Mouse (Mus musculus) small intestine, adult 2 months (tissue): Measurements from ENCODE around the gene Uox. TPM values are rescaled to one million over a fixed set of nuclear protein-coding genes. Genes with fewer than 3 reads are reported as not detected.

Experiments
- H3K27ac ChIP-seq: fragments of 200-500 bp; 2 replicates; pipeline ENCODE4 v1.5.1; 2012; ENCODE audit warnings: low read depth, low read length, control low read depth, inconsistent platforms; ENCODE audit not compliant: insufficient read depth
- H3K27me3 ChIP-seq: fragments of 200-500 bp; 2 replicates; pipeline ENCODE4 v1.6.1; 2012; ENCODE audit warnings: mild to moderate bottlenecking, moderate library complexity, low read length, inconsistent platforms; ENCODE audit not compliant: control insufficient read depth, insufficient read depth
- H3K36me3 ChIP-seq: fragments of 200-500 bp; 2 replicates; pipeline ENCODE4 v1.6.1; 2012; ENCODE audit warnings: mild to moderate bottlenecking, low read length, control low read depth, inconsistent platforms; ENCODE audit not compliant: control insufficient read depth, insufficient read depth
- H3K4me1 ChIP-seq: fragments of 200-500 bp; 2 replicates; pipeline ENCODE4 v1.6.1; 2012; ENCODE audit warnings: low read length, inconsistent platforms, mixed read lengths; ENCODE audit not compliant: control insufficient read depth, insufficient read depth, insufficient read length
- H3K4me3 ChIP-seq: fragments of 200-500 bp; 2 replicates; pipeline ENCODE4 v1.5.1; 2012; ENCODE audit warnings: low read depth, mild to moderate bottlenecking, control low read depth, inconsistent platforms, low read length, moderate library complexity
- CTCF ChIP-seq: fragments of 200-500 bp; IDR thresholded peaks from 2 replicates; pipeline ENCODE4 v1.5.1; 2012; ENCODE audit warnings: low read depth, mild to moderate bottlenecking, control low read depth, inconsistent platforms, low read length, moderate library complexity, mixed read lengths; ENCODE audit not compliant: insufficient replicate concordance, insufficient read length; ENCODE audit errors: extremely low read depth
- POLR2A ChIP-seq: fragments of 200-500 bp; IDR thresholded peaks from 2 replicates; pipeline ENCODE4 v1.6.1; 2012; ENCODE audit warnings: low read depth, mild to moderate bottlenecking, control low read depth, inconsistent platforms, low read length, moderate library complexity
- WGBS: fragments of 180-500 bp; shearing (Covaris S2); methylation state at CpG from one replicate; pipeline ENCODE4 v1.1.7; 2018; 5-methylcytosine and 5-hydroxymethylcytosine counted together
- polyA plus RNA-seq: library from polyadenylated mRNA; depleted of rRNA; stranded (reverse); fragments of >200 nt; gene quantifications from 2 replicates; pipeline ENCODE4 v1.2.3, GENCODE M21; 2012

The Uox gene
- polyA plus RNA-seq, 1 experiment, result 0.11 TPM

DNA sequence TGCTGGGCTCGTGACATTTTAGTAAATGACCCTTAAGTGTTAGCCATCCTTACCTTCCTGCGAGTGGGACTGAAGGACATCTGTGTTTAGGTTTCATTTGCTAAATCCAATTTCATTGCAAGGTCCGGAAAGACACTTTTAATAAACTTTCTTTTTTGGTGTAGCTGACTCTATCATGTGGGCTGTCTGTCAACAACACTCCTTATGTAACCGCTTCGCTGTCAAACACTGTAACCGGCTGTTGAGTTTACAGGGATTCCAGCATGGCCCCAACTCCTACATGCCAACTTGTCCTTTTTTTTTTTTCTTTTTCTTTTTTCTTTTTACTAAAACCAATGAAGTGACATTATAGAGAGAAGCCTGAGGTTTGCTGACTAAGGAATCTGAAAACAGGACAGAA is 28.2 kb downstream of the Uox start:
- no peaks in the 10 kb centered on the region for H3K4me1 ChIP-seq
- no peaks in the 10 kb centered on the region for H3K27me3 ChIP-seq
- WGBS, result 71% methylated on average over 6 of the region's 6 CpGs
- no peaks in the 10 kb centered on the region for H3K36me3 ChIP-seq
- no peak overlapping the region for H3K27ac ChIP-seq
- H3K4me3 ChIP-seq, result no peak overlapping the region
- TF ChIP-seq CTCF, result no peak

GRCm38 (mm10) chr3:146599198-146599900 is 29.1 kb downstream of the Uox start:
- no peaks in the 10 kb centered on the region for H3K27me3 ChIP-seq
- TF ChIP-seq CTCF, result no peak
- no peak for TF ChIP-seq POLR2A
- H3K27ac ChIP-seq, result no peak overlapping the region
- H3K36me3 ChIP-seq, result no peaks in the 10 kb centered on the region
- no peaks in the 10 kb centered on the region for H3K4me1 ChIP-seq
- 81% methylated on average over 6 of the region's 6 CpGs for WGBS
- H3K4me3 ChIP-seq, result no peak overlapping the region

- Histone ChIP-seq H3K36me3 (no peaks in the 10 kb centered on the region), H3K27ac (no peak overlapping the region), H3K4me3 (no peak overlapping the region), H3K4me1 (no peaks in the 10 kb centered on the region), H3K27me3 (no peaks in the 10 kb centered on the region)
- TF ChIP-seq CTCF (no peak), POLR2A (no peak)
- 81% methylated on average over 2 of the region's 2 CpGs for WGBS
These were observed 31.0 kb downstream of the Uox start for GRCm38 (mm10) chr3:146601205-146601604.

GRCm38 (mm10) chr3:146602531-146602930 is 32.3 kb downstream of the Uox start:
- 85% methylated on average over 3 of the region's 3 CpGs for WGBS
- H3K4me1 ChIP-seq, result no peaks in the 10 kb centered on the region
- no peak for TF ChIP-seq CTCF
- no peak for TF ChIP-seq POLR2A
- no peak overlapping the region for H3K4me3 ChIP-seq
- no peaks in the 10 kb centered on the region for H3K36me3 ChIP-seq
- H3K27ac ChIP-seq, result no peak overlapping the region
- H3K27me3 ChIP-seq, result no peaks in the 10 kb centered on the region

- Histone ChIP-seq H3K4me3 (no peak overlapping the region), H3K36me3 (no peaks in the 10 kb centered on the region), H3K27me3 (no peaks in the 10 kb centered on the region), H3K27ac (no peak overlapping the region), H3K4me1 (no peaks in the 10 kb centered on the region)
- TF ChIP-seq POLR2A (no peak), CTCF (no peak)
- 73% methylated on average over 9 of the region's 9 CpGs for WGBS
These were observed 34.4 kb downstream of the Uox start for GRCm38 (mm10) chr3:146604647-146605046.

DNA sequence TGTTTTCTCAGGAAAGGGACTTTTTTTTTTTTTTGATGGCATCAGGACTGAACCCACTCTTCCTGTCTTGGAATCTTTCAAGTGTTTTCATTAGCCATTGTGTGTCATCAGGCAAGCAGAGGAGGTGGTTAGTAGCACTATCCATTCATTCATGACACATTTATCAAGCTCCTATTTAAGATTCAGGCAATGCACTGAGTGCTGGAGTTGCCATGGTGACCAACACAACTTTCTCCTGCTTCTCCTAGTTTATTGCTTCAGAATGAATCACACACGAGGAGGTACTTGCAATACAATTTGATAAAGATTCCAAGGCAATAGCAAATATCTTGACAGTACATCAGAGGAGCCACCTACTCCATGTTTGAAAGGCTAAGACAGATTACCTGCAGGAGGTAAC is 37.1 kb downstream of the Uox start:
- Histone ChIP-seq H3K4me3 (no peak overlapping the region), H3K36me3 (no peaks in the 10 kb centered on the region), H3K27me3 (no peaks in the 10 kb centered on the region), H3K27ac (no peak overlapping the region), H3K4me1 (no peaks in the 10 kb centered on the region)
- WGBS, result 13% methylated on average over 1 of the region's 1 CpGs
- TF ChIP-seq POLR2A, result no peak
- TF ChIP-seq CTCF, result no peak

DNA sequence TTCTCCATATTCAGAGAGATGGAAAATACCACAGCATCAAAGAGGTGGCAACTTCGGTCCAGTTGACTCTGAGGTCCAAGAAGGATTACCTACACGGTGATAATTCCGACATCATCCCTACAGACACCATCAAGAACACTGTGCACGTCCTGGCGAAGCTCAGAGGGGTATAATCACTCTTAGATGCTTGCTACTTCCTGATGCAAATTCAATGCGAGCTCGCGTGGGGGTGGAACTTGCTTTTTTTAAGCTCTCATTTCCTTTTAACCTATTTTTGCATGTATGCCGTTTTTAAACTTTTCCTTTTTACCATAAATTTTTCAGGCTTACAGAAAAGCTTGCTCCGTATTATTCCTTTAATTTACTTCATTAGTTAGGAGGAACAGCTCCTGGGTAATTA is 40.1 kb downstream of the Uox start:
- no peaks in the 10 kb centered on the region for H3K27me3 ChIP-seq
- 75% methylated on average over 10 of the region's 10 CpGs for WGBS
- H3K36me3 ChIP-seq, result no peaks in the 10 kb centered on the region
- H3K27ac ChIP-seq, result no peak overlapping the region
- no peaks in the 10 kb centered on the region for H3K4me1 ChIP-seq
- no peak overlapping the region for H3K4me3 ChIP-seq
- TF ChIP-seq CTCF (no peak), POLR2A (no peak)

DNA sequence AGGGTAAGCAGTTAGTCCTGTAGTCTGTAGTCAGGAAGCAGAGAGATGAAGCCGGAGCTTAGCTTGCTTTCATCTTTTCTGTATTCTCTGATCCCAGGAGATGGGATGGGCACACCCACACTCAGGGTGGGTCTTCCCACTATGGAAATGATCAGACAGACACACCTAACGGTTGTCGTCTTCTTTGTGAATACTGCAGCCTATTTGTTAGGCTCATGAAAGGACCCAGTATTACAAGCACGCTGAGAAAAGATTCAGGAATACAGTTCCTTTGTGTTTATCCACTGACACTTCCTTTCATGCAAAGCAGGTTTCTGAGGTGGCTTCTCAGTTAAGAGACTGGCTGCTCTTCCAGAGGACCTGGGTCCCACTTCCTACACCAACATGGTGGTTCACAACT is 41.0 kb downstream of the Uox start:
- no peaks in the 10 kb centered on the region for H3K4me1 ChIP-seq
- H3K36me3 ChIP-seq, result no peaks in the 10 kb centered on the region
- H3K4me3 ChIP-seq, result no peak overlapping the region
- WGBS, result 82% methylated on average over 4 of the region's 4 CpGs
- no peak for TF ChIP-seq CTCF
- TF ChIP-seq POLR2A, result no peak
- no peaks in the 10 kb centered on the region for H3K27me3 ChIP-seq
- no peak overlapping the region for H3K27ac ChIP-seq
